Mouse (Mus musculus) lung, postnatal 0 days (tissue): ENCODE measurements around the gene Ifnar2. TPM values are rescaled to one million over a fixed set of nuclear protein-coding genes. Genes with fewer than 3 reads are reported as not detected.

Experiments
- ATAC-seq: fragments of 200-750 bp; cut with Nextera tagmentation; 2 replicates; pipeline ENCODE4 v1.8.0; 2017; ENCODE audit warnings: moderate library complexity
- DNase-seq: peaks from one replicate; pipeline ENCODE4 v3.0.0-alpha.2; 2016; ENCODE audit warnings: low spot score
- H3K27ac ChIP-seq: fragments of 300-500 bp; sonication (generic); 2 replicates; pipeline ENCODE4 v1.5.1; 2014; ENCODE audit warnings: antibody characterized with exemption, mild to moderate bottlenecking, low read length, mixed read lengths
- H3K27me3 ChIP-seq: fragments of 300-500 bp; sonication (generic); replicated peaks from 2 replicates; pipeline ENCODE4 v1.6.1; 2014; ENCODE audit warnings: low read length, mixed read lengths; ENCODE audit not compliant: insufficient read depth
- H3K36me3 ChIP-seq: fragments of 300-500 bp; sonication (generic); 2 replicates; pipeline ENCODE4 v1.6.1; 2014; ENCODE audit warnings: low read length, mixed read lengths; ENCODE audit not compliant: insufficient read depth
- H3K4me1 ChIP-seq: fragments of 300-500 bp; sonication (generic); 2 replicates; pipeline ENCODE4 v1.6.1; 2014; ENCODE audit warnings: antibody characterized with exemption, low read depth, low read length, mixed read lengths; ENCODE audit not compliant: insufficient read depth
- H3K4me2 ChIP-seq: fragments of 300-500 bp; sonication (generic); replicated peaks from 2 replicates; pipeline ENCODE4 v1.6.1; 2014; ENCODE audit warnings: low read depth, mild to moderate bottlenecking, low read length, moderate library complexity, mixed read lengths
- H3K4me3 ChIP-seq: fragments of 300-500 bp; sonication (generic); 2 replicates; pipeline ENCODE4 v1.5.1; 2014; ENCODE audit warnings: low read depth, low read length
- H3K9ac ChIP-seq: fragments of 300-500 bp; sonication (generic); replicated peaks from 2 replicates; pipeline ENCODE4 v1.6.1; 2014; ENCODE audit warnings: low read depth, mild to moderate bottlenecking
- H3K9me3 ChIP-seq: fragments of 300-500 bp; sonication (generic); 2 replicates; pipeline ENCODE4 v1.6.1; 2016; ENCODE audit warnings: low read length, mixed read lengths
- CTCF ChIP-seq: IDR thresholded peaks from 2 replicates; pipeline ENCODE4 v1.5.1; 2016; ENCODE audit warnings: antibody characterized with exemption, mild to moderate bottlenecking
- EP300 ChIP-seq: IDR thresholded peaks from 2 replicates; pipeline ENCODE4 v1.6.1; 2016; ENCODE audit warnings: antibody characterized with exemption, mild to moderate bottlenecking, control low read depth
- WGBS: fragments of 180-500 bp; shearing (Covaris S2); extraction: QIAGEN DNeasy Blood & Tissue Kit; methylation state at CpG from one replicate; pipeline ENCODE4 v1.1.7; 2014; 5-methylcytosine and 5-hydroxymethylcytosine counted together
- polyA plus RNA-seq: library from polyadenylated mRNA; unstranded; fragments of >200 nt; fragmentation: Nextera tagmentation; extraction: Ambion mirVana; gene quantifications from 2 replicates; pipeline ENCODE4 v1.2.1, GENCODE M21; 2015

Gene Ifnar2
- 94.1 and 104 TPM in 2 replicates for polyA plus RNA-seq

DNA sequence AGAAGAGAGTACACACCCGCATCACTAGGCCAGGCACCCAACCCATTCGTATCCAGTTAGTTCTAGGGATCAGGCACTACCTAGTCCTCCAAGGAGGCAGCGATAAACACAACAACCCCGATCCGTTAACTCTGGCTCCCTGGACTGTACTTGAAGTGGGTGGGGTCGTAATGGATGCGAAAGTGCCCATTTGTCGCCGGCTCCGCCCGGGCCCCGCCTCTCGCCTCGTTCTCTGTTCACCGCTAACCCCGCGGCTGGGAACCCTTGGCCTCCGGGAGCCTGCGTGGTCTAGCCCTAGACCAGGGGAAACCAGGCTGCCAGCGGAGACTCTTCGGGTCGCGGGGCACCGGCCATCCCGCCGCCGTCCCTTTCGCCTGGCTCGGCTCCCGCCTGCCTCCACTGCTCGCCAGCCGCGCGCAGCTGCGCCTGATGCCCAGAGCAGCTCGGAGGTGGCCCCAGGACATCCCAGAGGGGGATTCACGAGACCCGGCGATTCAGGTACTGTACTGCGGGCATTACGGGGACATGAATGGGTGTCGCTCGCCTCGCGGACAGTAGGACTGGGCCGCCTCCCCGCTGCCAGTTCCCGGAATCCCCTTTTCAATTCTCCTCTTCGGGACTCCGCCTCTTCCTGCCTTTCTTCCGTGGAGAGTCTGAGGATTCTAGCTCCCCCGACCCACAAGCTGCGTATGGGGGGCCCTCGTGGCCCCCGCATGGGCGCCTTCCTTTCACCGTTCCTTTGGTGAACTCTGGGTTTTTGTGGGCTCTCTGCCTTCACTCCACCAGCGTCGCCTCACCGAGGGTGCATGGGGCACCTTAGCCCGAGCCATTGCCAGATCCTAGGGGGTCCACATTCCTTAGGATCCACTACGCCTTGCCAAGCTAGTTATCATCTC lies at the start of gene Ifnar2:
Gene Ifnar2 (plus strand): TSS at position 207 of the 896 bp plus-strand sequence.
- WGBS: under 1% methylated on average over 60 of the region's 62 CpGs
- H3K36me3 ChIP-seq: no peaks in the 10 kb centered on the region
- ATAC-seq: peak; percentile 87
- H3K4me1 ChIP-seq: peaks cover 5% of the 10 kb centered on the region; the same call in 1 of the 2 replicates
- no peaks in the 10 kb centered on the region for H3K9me3 ChIP-seq
- TF ChIP-seq EP300: peak; percentile 51; the same call in 1 of the 2 replicates
- no peak for TF ChIP-seq CTCF
- H3K27ac ChIP-seq: peak within 1 kb of the TSS; percentile 98
- peak within 1 kb of the TSS; percentile 73 for H3K4me2 ChIP-seq
- peak within 1 kb of the TSS; percentile 92 for H3K9ac ChIP-seq
- DNase-seq: peak; percentile 93
- no peaks in the 10 kb centered on the region for H3K27me3 ChIP-seq
- H3K4me3 ChIP-seq: peak within 1 kb of the TSS; percentile 96

DNA sequence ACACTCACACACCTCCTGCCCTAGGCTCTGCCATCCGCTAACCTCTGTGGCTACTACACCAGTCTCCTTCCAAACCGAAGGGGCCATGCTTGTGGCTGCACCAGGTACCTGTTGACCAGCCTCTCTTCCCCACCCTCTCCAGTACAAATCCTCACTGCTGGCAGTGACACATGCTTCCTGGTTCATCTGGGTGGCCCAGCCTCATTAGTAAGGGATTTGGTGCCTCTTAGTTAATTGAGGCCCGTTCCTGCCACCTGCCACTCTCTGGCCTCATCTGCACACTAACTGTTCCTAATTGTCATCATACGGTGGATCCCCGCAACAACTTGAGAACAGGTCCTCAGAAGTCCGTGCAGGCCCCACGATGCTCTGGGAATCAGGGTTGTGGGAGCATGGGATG lies 45.0 kb upstream of the Ifnar2 start:
- Histone ChIP-seq H3K9ac (no peak overlapping the region), H3K4me2 (no peak overlapping the region), H3K4me1 (no peaks in the 10 kb centered on the region), H3K36me3 (no peaks in the 10 kb centered on the region), H3K27me3 (no peaks in the 10 kb centered on the region), H3K27ac (no peak overlapping the region), H3K4me3 (no peak overlapping the region), H3K9me3 (no peaks in the 10 kb centered on the region)
- ATAC-seq (no peak), DNase-seq (no peak)
- 81% methylated on average over 7 of the region's 7 CpGs for WGBS
- TF ChIP-seq CTCF: no peak
- no peak for TF ChIP-seq EP300

DNA sequence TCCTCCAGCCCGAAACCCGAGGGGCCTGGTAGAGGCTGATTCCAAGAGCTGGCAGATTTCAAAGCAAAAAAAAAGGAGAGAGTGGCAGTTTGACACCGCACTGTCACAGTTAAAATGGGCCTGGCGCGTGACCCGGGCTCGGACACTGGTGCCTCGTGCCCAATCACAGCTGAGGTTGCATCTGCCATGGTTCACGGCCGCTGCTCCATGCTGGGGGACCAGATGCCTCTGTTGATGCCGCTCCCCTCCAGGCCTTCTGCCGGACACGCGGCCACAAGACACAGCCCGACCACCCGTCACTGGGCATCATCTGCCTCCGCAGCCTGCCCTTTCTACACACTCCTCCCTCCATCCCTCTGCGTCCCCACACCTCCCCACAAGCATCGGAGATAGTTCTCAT lies 43.7 kb upstream of the Ifnar2 start:
- no peak for TF ChIP-seq CTCF
- no peak for TF ChIP-seq EP300
- 75% methylated on average over 19 of the region's 19 CpGs for WGBS
- no peak for ATAC-seq
- DNase-seq: no peak
- Histone ChIP-seq H3K27me3 (no peaks in the 10 kb centered on the region), H3K9me3 (no peaks in the 10 kb centered on the region), H3K9ac (no peak overlapping the region), H3K4me1 (no peaks in the 10 kb centered on the region), H3K4me3 (no peak overlapping the region), H3K27ac (no peak overlapping the region), H3K36me3 (no peaks in the 10 kb centered on the region), H3K4me2 (no peak overlapping the region)

DNA sequence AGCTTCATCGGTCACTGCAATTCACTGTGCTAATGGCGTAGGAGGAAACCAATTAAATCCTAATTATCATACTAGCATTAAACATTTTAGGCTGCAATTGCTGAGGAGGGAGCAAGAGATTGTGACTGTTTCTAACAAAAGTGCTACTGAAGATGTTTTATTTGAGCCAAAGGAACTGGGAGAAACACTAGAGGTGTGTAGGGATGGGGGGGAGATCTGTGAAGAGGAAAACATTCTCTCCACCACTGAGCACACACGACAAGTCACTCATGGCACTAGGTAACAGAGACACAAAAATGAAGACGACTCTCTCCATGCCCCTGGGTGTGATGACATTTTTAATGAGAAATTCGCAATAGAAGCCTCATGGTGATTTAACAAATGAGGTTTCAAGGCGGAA lies 42.1 kb upstream of the Ifnar2 start:
- no peaks in the 10 kb centered on the region for H3K36me3 ChIP-seq
- H3K27me3 ChIP-seq: no peaks in the 10 kb centered on the region
- ATAC-seq: no peak
- no peak overlapping the region for H3K9ac ChIP-seq
- H3K9me3 ChIP-seq: no peaks in the 10 kb centered on the region
- no peaks in the 10 kb centered on the region for H3K4me1 ChIP-seq
- H3K27ac ChIP-seq: no peak overlapping the region
- TF ChIP-seq CTCF (no peak), EP300 (no peak)
- WGBS: 79% methylated on average over 6 of the region's 6 CpGs
- H3K4me2 ChIP-seq: no peak overlapping the region
- H3K4me3 ChIP-seq: no peak overlapping the region
- DNase-seq: no peak

DNA sequence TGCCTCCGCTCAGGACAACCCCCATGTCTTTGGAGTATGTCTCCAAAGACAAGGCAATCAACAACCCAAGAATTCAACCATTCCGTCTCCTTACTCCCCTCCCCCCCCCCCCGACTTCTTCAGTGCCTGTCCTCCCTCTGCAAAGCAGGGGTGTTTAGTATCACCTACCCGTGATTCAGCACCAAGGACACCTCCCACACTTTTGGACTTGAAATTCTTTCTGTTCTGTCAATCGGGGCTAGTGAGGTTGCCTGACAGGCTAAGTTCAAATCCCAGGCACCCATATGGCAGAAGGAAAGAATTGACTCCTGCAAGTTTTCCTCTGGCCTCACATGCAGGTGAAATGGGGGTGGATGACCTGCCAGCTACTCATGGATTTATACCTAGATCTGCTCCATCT lies 41.4 kb upstream of the Ifnar2 start:
- no peak for TF ChIP-seq CTCF
- no peak for TF ChIP-seq EP300
- H3K36me3 ChIP-seq: no peaks in the 10 kb centered on the region
- no peak for ATAC-seq
- DNase-seq: no peak
- WGBS: 19% methylated on average over 5 of the region's 5 CpGs
- no peak overlapping the region for H3K27ac ChIP-seq
- H3K9me3 ChIP-seq: no peaks in the 10 kb centered on the region
- no peak overlapping the region for H3K4me3 ChIP-seq
- H3K4me2 ChIP-seq: no peak overlapping the region
- H3K9ac ChIP-seq: no peak overlapping the region
- no peaks in the 10 kb centered on the region for H3K4me1 ChIP-seq
- H3K27me3 ChIP-seq: no peaks in the 10 kb centered on the region

DNA sequence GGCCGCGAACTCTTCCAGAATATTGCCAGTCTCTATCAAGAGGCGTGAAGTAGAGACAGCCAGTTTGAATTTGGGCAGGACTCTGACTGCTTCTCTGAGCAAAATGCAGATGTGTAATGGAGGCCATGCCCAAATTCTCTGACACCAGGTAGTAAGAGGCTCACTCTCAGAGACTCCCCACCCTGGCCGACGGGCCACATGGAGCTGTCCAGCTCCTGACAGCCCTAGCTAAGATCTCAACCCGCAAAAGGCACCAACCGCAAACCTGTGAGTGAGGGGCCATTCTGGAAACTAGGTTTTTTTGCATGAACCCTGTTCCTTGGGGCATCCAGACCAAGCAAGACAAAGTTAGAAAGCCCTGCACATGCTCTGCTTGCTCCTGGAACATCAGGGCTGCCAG lies 39.7 kb upstream of the Ifnar2 start:
- no peak for ATAC-seq
- Histone ChIP-seq H3K27ac (no peak overlapping the region), H3K4me1 (no peaks in the 10 kb centered on the region), H3K4me2 (no peak overlapping the region), H3K4me3 (no peak overlapping the region), H3K36me3 (no peaks in the 10 kb centered on the region), H3K27me3 (no peaks in the 10 kb centered on the region), H3K9ac (no peak overlapping the region), H3K9me3 (no peaks in the 10 kb centered on the region)
- no peak for DNase-seq
- 41% methylated on average over 7 of the region's 7 CpGs for WGBS
- TF ChIP-seq EP300: no peak
- TF ChIP-seq CTCF: no peak
